Mouse (Mus musculus): ENCODE measurements around the gene Lancl1.

GRCm38 (mm10) chr1:67052721-67053120 lies 14.0 kb upstream of the Lancl1 start:
- TF ChIP-seq CTCF (conservative IDR thresholded peaks at IDR 0.05; ENCODE audit: insufficient read depth, insufficient read length, low read depth, low read length) (no peak), POLR2A (IDR thresholded peaks at IDR 0.05; ENCODE audit: low read depth, low read length) (no peak)
